Mouse (Mus musculus) embryo, embryonic 9.5 days (tissue): Measurements from ENCODE around the gene Prx.

Experiments used
- DNase-seq: peaks from one replicate; pipeline ENCODE4 v3.0.0-alpha.2; 2017; ENCODE audit errors: extremely low spot score

Prx gene

DNA sequence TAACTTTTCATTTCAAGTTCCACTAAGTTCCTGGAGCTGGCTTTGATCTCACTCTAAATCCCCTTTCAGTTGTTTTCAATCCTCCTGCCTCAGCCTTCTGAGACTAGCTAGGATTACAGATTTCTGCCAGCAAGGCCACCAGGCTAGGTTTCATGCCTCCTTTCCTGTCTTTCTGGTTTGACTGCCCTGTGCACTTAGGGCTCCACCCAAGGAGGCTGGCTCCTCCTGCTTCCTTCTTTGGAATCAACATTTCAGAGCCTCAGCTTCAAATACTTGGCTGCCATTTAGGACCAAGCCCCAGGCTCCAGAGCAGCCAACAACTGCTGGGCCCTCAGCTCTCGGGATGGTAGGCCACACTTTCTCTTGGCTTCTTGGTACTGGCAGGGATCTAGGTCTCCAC lies 21.5 kb downstream of the Prx start:
- DNase-seq = no peak

GRCm38 (mm10) chr7:27522967-27523366 lies 23.8 kb downstream of the Prx start, which contains the start of gene Hipk4:
TSS of gene Hipk4 (plus strand) at chr7:27523267.
- no peak for DNase-seq

GRCm38 (mm10) chr7:27523805-27524204 lies 24.7 kb downstream of the Prx start:
- no peak for DNase-seq

DNA sequence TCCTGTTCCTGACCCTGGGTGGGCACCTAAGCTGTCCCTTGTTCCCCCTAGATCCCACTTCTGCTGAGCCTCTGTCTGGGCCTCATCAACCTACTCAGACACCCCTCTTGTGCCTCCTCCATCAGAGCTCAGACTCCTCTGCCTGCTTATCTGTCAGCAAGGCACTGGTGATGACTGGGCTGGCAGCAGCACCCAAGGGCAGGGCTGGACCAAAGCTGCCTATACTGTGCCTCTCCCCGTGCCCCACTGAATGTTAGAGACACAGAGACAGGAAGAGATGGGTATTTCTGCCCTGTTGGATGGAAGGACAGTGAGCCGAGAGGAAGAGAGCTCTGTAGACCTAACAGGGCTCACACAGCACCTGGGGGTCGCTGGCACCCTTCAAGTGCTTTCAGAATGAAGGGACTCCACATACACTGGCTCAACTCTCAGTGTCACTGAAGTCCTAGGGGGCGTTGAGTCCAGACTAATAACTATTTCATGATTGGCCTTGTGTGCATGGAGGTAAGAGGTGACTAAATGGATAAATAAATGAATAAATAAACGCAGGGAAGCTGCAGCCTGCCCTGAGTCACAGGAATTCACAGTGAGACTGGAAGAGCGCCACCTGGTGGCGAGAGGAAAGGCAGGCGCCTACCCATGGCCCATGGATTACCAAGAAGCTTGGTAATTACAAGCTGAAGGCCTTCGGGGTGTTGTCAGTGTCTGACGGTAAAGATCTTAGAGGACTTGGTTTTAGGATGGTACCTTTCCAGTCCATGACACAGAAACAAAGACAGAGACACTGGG lies 27.1 kb downstream of the Prx start:
- DNase-seq = peak; percentile 68

DNA sequence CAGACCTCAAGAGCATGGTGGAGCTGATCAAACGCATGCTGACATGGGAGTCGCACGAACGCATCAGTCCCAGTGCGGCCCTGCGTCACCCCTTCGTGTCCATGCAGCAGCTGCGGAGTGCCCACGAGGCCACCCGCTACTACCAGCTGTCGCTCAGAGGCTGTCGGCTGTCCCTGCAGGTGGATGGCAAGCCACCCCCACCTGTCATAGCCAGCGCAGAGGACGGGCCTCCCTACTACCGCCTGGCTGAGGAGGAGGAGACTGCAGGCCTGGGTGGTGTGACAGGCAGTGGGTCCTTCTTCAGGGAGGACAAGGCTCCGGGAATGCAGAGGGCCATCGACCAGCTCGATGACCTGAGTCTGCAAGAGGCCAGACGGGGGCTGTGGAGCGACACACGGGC lies 29.9 kb downstream of the Prx start:
- DNase-seq = no peak

GRCm38 (mm10) chr7:27530937-27531336 lies 31.8 kb downstream of the Prx start:
- no peak for DNase-seq

DNA sequence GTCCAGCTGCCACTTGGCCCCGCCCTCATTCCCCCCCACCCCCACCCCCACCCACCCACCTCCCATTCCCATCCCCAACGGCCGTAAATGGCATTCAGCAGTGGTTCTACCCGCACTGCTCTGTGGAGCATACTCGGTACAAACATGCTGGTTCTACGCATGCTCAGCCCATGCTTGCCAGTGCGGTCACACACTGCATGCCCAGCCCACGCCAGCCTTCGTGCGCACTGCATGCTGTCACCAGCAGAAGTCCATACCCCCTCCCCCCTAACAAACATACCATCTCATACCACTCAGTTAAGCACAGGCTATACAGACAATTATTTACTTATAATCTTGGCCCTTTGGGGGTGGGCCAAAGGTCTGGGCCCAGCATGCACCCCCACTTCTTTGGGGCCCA lies 32.6 kb downstream of the Prx start:
- no peak for DNase-seq

DNA sequence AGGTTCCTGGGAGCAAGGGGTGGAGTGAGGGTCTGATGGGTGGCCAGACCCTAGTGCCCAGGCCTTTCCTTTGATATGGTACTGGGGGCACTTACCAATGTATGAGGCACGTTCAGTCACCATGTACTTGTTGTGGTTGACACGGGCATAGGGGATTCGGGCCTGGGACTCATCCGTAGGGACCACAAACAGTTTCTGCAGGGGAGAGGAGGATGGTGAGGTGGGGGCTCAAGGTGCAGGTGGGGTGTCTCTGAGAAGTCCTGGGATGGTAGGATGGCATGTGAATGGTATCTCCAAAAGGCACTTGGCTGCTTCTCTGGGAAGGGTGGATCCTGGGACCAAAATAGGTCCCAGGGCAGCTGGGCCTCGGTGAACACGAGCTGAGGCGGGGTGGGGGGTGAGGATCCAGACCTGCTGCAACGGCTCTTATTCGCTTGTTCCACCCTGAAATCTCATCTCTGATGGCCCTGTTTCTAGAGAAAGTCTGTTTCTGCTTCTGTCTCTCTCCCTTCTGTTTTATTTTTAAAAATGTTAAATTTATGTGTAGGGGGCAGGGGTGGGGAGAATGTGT lies 33.4 kb downstream of the Prx start:
- no peak for DNase-seq

DNA sequence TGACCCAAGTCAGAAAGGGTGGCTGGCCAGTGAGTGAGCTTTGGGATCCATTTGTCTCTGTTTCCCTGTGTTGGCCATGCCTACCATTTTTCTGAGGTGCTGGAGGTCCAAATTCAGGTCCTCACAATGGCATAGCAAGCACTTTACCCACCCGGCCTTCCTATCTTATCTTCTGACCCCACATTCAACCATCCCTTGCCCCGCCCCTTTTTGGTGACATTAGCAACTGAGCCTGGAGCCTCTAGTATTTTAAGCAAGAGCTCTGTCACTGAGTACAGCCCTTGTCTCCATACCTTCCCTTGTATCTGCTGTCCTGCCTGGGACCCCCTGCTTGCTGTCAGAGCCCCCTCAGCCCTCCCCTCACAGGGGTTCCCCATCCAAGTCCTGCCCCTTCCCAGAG lies 36.3 kb downstream of the Prx start:
- DNase-seq = no peak

- no peak for DNase-seq
Observed at GRCm38 (mm10) chr7:27536618-27537017, 37.5 kb downstream of the Prx start.

- DNase-seq = no peak
Observed at GRCm38 (mm10) chr7:27537998-27538397, 38.9 kb downstream of the Prx start.

DNA sequence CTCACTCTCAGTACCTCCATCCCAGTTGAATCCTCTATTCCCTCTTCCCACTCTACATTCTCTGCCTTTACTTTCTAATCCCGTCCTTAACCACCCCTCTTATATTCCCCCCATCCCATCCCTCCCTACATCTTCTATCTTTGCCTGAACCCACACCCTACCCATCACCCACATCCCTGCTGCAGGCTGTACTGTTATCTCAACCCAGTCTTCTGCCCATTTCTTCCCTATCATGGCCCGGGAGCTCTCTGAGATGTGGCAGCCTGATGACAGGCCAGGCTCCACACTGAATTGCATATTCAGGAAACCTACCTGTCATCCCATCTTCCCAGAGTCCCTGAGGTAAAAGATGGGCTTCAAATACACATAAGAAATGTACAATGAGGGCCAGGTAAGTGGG lies 39.7 kb downstream of the Prx start:
- no peak for DNase-seq

GRCm38 (mm10) chr7:27540521-27540920 lies 41.4 kb downstream of the Prx start:
- DNase-seq = no peak

DNA sequence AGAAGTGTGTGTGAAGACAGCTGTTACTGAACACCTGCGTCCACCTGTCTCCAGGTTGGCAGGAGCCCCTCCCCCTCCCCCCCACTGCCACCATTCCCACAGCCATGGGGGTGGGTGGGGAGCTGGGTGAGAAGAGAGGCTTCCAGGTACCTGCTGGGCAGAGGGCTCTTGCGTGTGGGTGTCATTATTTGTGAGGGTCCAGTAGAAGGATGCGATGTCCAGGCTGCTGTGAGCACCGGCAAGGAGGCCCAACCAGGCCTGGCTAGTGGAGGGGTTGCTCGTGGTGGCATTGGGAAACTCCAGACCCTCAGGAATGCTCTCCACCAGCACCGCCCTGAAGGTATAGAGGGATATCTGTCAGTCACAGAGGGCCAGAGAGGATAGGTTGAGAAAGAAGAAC lies 41.8 kb downstream of the Prx start:
- DNase-seq = no peak

- DNase-seq = no peak
Observed at GRCm38 (mm10) chr7:27541431-27541830, 42.3 kb downstream of the Prx start.

GRCm38 (mm10) chr7:27541922-27542321 lies 42.8 kb downstream of the Prx start:
- no peak for DNase-seq

DNA sequence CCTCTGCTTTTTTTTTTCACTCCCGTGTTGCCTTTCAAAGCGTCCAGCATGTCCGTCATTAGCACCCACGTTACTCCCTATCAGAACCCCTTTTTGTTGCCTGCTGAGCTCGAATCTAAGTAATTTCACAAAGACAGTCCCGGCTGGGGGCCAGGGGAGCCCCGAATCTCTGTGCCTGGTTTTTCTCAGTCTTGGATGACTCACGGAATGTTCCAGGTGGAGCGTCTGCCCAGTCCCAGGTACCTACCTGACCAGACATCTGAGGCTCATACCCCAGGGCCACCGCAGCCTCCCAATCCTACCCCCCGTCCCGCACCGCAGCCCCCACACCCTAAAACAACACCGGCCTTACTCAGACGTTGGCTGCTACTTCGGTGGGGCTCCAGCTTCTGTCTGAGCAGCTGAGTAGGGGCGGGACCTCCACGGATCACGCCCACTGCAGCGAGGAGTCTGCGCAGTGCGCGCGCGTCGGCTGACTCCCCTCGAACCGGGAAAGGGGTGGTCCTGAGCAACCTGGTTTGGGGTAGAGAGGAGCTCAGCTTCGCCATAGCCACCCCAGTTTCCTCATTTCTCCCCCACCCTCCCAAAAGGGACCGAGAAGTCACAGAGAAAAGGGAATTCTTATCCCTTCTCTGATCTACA lies 43.4 kb downstream of the Prx start:
- peak; percentile 77 for DNase-seq

GRCm38 (mm10) chr7:27543065-27543464 lies 43.9 kb downstream of the Prx start:
- DNase-seq = no peak

- no peak for DNase-seq
Observed at GRCm38 (mm10) chr7:27543851-27544250, 44.7 kb downstream of the Prx start.

GRCm38 (mm10) chr7:27544675-27545370 lies 45.7 kb downstream of the Prx start:
- DNase-seq = no peak

- no peak for DNase-seq
Observed at GRCm38 (mm10) chr7:27549597-27549996, 50.5 kb downstream of the Prx start.

- DNase-seq = no peak
Observed at GRCm38 (mm10) chr7:27552070-27552469, 52.9 kb downstream of the Prx start.
